Mouse (Mus musculus) hindbrain, embryonic 14.5 days (tissue): ENCODE measurements at regions not wholly inside any gene's neighbourhood (a gene's known extent, or its start where the extent isn't known, plus 50 kb on each side); places are given as distances from the start of the nearest gene placed in this dataset.

ENCODE experiments used
- ATAC-seq: fragments of 200-750 bp; cut with Nextera tagmentation; 2 replicates; pipeline ENCODE4 v1.8.0; 2017; ENCODE audit warnings: moderate number of reproducible peaks, mild to moderate bottlenecking, moderate TSS enrichment, moderate library complexity; ENCODE audit not compliant: low FRiP score
- DNase-seq: peaks from one replicate; pipeline ENCODE4 v3.0.0-alpha.2; 2015; ENCODE audit warnings: low spot score
- H3K27ac ChIP-seq: fragments of 300-500 bp; sonication (generic); 2 replicates; pipeline ENCODE4 v1.5.1; 2014; ENCODE audit warnings: mild to moderate bottlenecking, moderate library complexity
- H3K27me3 ChIP-seq: fragments of 300-500 bp; sonication (generic); 2 replicates; pipeline ENCODE4 v1.6.1; 2014; ENCODE audit warnings: mild to moderate bottlenecking, low read length, mixed read lengths; ENCODE audit not compliant: control insufficient read depth, insufficient read depth
- H3K36me3 ChIP-seq: fragments of 300-500 bp; sonication (generic); replicated peaks from 2 replicates; pipeline ENCODE4 v1.6.1; 2014; ENCODE audit not compliant: control insufficient read depth, insufficient read depth
- H3K4me1 ChIP-seq: fragments of 300-500 bp; sonication (generic); replicated peaks from 2 replicates; pipeline ENCODE4 v1.6.1; 2014; ENCODE audit warnings: antibody characterized with exemption, low read length, mixed read lengths; ENCODE audit not compliant: control insufficient read depth, insufficient read depth
- H3K4me2 ChIP-seq: fragments of 300-500 bp; sonication (generic); replicated peaks from 2 replicates; pipeline ENCODE4 v1.6.1; 2014; ENCODE audit warnings: mild to moderate bottlenecking, moderate library complexity
- H3K4me3 ChIP-seq: fragments of 300-500 bp; sonication (generic); replicated peaks from 2 replicates; pipeline ENCODE4 v1.5.1; 2014; ENCODE audit warnings: mild to moderate bottlenecking, low read length
- H3K9ac ChIP-seq: fragments of 300-500 bp; sonication (generic); 2 replicates; pipeline ENCODE4 v1.6.1; 2014
- H3K9me3 ChIP-seq: fragments of 300-500 bp; sonication (generic); 2 replicates; pipeline ENCODE4 v1.6.1; 2016; ENCODE audit warnings: low read length; ENCODE audit not compliant: control insufficient read depth
- WGBS: fragments of 180-500 bp; shearing (Covaris S2); extraction: QIAGEN DNeasy Blood & Tissue Kit; methylation state at CpG from one replicate; pipeline ENCODE4 v1.1.7; 2014; 5-methylcytosine and 5-hydroxymethylcytosine counted together

DNA sequence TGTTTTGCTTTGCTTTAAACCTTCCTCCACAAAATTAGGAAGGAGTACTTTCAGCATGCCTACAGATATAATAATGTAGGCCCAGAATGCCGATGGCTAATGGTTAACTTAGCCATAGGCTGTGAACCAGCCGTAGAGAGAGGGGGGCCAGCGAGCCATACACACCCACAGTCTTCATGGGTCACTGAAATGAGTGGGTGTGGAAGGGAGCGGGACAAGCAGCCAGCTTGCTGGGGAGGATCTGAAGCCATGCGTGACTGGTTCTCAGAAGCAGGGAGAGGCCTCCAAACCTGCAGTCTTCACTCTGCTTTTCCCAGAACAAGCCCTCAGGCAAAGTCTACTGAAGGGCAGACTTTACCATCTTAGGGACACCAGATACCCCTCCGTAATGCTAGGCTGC is 50.8 kb upstream of the Ptpn13 start:
- H3K27me3 ChIP-seq, result no peaks in the 10 kb centered on the region
- H3K27ac ChIP-seq, result no peak overlapping the region
- H3K4me2 ChIP-seq, result no peak overlapping the region
- no peaks in the 10 kb centered on the region for H3K9me3 ChIP-seq
- WGBS, result 72% methylated on average over 6 of the region's 6 CpGs
- ATAC-seq (no peak), DNase-seq (no peak)
- no peak overlapping the region for H3K4me3 ChIP-seq
- H3K36me3 ChIP-seq, result no peaks in the 10 kb centered on the region
- H3K4me1 ChIP-seq, result no peaks in the 10 kb centered on the region
- H3K9ac ChIP-seq, result no peak overlapping the region

DNA sequence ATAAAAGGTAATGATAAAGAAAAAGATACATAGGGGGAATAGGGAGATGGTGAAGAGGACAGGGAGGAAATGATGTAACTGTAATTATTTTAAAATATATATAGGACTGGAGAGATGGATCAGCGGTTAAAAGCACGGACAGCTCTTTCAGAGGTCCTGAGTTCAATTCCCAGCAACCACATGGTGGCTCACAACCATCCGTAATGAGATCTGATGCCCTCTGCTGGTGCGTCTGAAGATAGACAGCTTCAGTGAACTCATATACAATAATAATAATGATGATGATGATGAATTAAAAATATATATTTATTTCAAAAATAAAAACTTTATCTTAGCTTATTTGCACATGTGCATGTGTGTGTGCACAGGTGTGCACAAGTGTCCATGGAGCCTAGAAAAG is 51.9 kb upstream of the Ptpn13 start:
- no peaks in the 10 kb centered on the region for H3K27me3 ChIP-seq
- H3K4me1 ChIP-seq, result no peaks in the 10 kb centered on the region
- no peak overlapping the region for H3K27ac ChIP-seq
- H3K36me3 ChIP-seq, result no peaks in the 10 kb centered on the region
- H3K4me3 ChIP-seq, result no peak overlapping the region
- ATAC-seq, result no peak
- no peak overlapping the region for H3K9ac ChIP-seq
- no peaks in the 10 kb centered on the region for H3K9me3 ChIP-seq
- WGBS, result 92% methylated on average over 4 of the region's 4 CpGs
- DNase-seq, result no peak
- no peak overlapping the region for H3K4me2 ChIP-seq

DNA sequence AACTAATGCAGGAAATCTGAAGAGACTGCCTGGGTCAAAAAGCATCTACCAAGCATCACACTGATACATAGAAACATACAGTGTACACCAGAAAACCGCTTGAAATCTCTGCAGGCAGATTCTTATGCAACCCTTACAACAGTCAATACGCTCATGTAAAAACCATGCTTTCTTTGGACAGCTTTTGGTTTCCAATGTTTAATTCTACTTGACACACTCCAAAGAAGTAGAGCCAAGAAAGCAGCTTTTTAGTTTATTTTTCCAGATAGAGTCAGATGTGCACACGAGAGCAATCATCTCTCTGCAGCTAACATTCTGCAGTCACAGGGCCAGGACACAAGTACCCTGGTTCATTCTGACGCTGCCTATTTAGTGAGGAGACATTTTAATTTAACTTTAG is 54.5 kb upstream of the Ptpn13 start:
- Histone ChIP-seq H3K4me1 (no peaks in the 10 kb centered on the region), H3K4me2 (no peak overlapping the region), H3K4me3 (no peak overlapping the region), H3K27ac (no peak overlapping the region), H3K27me3 (no peaks in the 10 kb centered on the region), H3K36me3 (no peaks in the 10 kb centered on the region), H3K9me3 (no peaks in the 10 kb centered on the region), H3K9ac (no peak overlapping the region)
- WGBS, result 82% methylated on average over 4 of the region's 4 CpGs
- DNase-seq, result no peak
- no peak for ATAC-seq

DNA sequence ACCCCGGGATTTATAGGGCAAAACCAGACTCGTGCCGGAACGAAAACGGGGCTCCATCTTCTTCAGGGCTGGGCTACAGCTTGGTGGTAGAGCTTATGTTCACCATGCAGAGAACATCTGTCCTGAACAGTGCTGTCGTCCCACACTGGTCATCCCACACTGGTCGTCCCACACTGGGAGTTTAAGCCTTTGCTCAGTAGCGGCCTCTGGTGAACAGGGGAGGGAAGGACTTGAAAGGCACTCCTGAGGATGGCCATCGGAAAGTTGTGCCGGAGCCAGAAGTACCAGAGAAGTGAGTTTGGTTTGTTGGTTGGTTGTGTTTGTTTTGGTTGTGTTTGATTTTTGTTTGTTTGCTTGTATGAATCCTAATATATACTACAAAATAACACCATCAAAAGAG is 56.0 kb upstream of the Ptpn13 start:
- Histone ChIP-seq H3K27ac (no peak overlapping the region), H3K9me3 (no peaks in the 10 kb centered on the region), H3K4me2 (no peak overlapping the region), H3K36me3 (no peaks in the 10 kb centered on the region), H3K27me3 (no peaks in the 10 kb centered on the region), H3K9ac (no peak overlapping the region), H3K4me1 (no peaks in the 10 kb centered on the region), H3K4me3 (no peak overlapping the region)
- ATAC-seq, result no peak
- no peak for DNase-seq
- 75% methylated on average over 10 of the region's 10 CpGs for WGBS

DNA sequence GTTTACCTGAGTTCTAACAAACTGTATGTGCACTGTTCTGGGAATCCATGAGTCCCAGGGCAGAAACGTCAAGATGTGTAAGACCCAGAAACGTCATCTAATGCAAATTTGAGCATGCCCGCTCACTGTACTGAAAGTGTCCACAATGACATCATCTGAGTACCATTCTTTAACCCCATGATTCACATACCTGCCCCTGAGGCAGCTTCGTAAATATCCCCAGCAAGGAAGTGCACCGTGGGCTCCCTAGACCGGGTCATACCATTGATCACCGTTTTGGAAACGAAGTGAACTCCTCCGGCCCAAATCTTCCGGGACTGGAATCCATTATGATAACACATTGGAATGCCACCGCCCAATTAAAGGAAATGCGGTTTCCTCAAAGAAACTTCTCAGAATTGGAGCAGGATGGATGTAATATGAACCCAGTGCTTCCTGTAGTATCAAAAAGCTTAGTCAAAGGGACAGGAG is 57.8 kb upstream of the Ptpn13 start:
- ATAC-seq (no peak), DNase-seq (no peak)
- Histone ChIP-seq H3K9me3 (no peaks in the 10 kb centered on the region), H3K4me2 (no peak overlapping the region), H3K9ac (no peak overlapping the region), H3K4me1 (no peaks in the 10 kb centered on the region), H3K4me3 (no peak overlapping the region), H3K36me3 (no peaks in the 10 kb centered on the region), H3K27ac (no peak overlapping the region), H3K27me3 (no peaks in the 10 kb centered on the region)
- WGBS, result 80% methylated on average over 12 of the region's 12 CpGs

DNA sequence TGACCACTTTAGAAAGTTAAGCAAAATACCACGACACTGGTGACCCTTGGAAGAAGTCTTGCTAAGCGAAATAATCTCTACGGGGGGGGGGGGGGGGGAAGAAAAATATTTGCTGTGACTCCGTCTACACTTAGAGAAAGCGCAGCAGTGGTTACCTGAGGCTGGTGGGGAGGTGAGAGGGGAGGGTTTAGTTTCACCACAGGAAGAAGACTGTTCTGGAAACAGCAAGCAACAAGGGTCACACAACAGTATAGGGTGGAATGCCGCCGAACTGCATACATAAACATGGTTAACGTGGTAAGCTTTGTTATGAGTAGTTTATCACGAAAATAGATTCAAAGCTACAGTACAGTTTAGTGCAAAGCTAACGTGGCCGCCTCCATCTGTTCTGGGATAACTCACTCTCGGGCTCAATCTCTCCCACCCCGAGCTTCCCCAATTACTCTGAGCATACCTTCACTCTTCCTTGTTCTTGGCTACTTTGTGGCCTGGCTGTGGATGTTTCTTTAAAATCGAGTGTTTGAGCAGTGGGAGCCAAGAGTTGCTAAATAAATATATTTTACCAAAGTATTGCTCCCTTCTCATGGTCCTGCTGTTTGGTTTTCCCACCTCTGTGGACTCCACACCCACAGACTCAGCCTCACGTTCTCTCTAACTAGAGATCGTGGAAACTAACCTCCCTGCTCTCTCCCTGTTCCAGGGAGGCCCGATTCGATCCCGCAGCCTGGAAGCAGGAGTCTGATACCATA is 59.1 kb upstream of the Ptpn13 start:
- Histone ChIP-seq H3K9me3 (no peaks in the 10 kb centered on the region), H3K4me3 (no peak overlapping the region), H3K4me2 (no peak overlapping the region), H3K36me3 (no peaks in the 10 kb centered on the region), H3K4me1 (no peaks in the 10 kb centered on the region), H3K27me3 (no peaks in the 10 kb centered on the region), H3K9ac (no peak overlapping the region), H3K27ac (no peak overlapping the region)
- ATAC-seq (no peak), DNase-seq (no peak)
- WGBS, result 93% methylated on average over 19 of the region's 19 CpGs

DNA sequence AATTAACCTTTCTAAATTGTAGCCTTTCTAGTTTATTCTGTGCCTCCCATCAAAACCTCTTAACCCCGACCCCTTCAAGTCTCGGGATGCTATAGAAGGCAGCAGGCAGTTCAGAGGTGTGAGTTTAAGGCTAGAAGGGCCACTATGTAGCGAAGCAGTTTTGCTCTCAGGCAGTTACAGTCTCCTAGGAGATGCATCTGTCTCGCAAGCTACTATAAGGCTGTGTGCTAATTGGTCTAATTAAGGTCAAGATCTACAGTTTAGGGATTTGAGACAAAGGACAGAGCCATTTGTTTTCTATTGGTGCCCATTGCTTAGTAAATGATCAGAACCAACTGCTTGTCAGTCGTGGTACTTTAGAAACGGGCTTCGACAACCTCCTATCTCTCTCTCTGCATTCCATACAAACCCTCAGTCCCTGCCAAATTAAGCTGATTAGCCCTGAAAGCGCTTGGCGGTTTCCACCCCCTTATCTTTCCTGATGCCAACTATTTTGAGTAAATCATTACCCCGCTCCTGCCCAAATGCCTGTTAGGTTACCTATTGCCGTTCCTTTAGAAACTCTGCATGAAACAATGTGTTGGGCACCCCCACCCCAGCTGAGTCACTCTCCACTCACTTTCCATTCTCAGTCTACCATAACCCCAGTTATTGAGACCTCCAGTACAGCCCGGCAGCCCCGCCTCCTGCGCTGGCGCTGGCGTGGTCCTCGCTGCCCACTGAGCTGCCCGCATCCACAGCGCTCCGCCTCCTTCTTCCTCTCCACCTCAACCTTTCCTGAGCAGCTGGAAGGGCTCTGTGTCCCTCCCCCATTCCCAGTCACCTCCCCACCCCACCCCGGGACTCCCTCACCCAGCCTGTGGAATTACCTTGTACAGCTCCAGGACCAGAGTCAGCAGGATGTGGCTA is 59.9 kb upstream of the Ptpn13 start:
- Histone ChIP-seq H3K27me3 (no peaks in the 10 kb centered on the region), H3K4me3 (no peak overlapping the region), H3K9me3 (no peaks in the 10 kb centered on the region), H3K4me1 (no peaks in the 10 kb centered on the region), H3K9ac (no peak overlapping the region), H3K27ac (no peak overlapping the region), H3K4me2 (no peak overlapping the region), H3K36me3 (no peaks in the 10 kb centered on the region)
- DNase-seq, result no peak
- ATAC-seq, result no peak
- 86% methylated on average over 21 of the region's 21 CpGs for WGBS

DNA sequence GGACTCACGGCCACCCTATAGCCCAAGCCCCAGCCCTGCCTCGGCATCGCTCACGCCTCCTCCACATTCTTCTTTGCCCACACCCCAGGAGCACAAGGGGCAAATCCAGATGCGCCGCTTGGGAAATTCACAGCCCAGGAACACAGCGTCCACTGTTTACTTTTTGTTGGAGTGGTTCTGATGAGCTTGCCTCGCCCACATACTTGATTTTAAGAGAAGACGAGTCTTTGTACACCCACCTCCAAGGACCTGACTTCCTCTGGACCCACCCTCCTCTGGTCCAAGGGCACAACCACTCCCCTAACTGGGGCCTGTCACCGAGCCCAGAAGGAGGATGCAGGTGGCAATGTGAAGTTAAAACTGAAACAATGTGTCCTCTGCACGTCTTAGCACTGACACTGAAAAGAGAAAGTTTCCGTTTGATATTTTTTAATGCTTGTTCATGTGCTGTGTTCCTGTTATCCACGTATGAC is 64.2 kb upstream of the Ptpn13 start:
- no peak for DNase-seq
- no peak overlapping the region for H3K4me2 ChIP-seq
- 87% methylated on average over 13 of the region's 13 CpGs for WGBS
- no peak overlapping the region for H3K9ac ChIP-seq
- no peak overlapping the region for H3K4me3 ChIP-seq
- H3K27ac ChIP-seq, result no peak overlapping the region
- H3K27me3 ChIP-seq, result no peaks in the 10 kb centered on the region
- no peak for ATAC-seq
- no peaks in the 10 kb centered on the region for H3K9me3 ChIP-seq
- H3K4me1 ChIP-seq, result no peaks in the 10 kb centered on the region
- no peaks in the 10 kb centered on the region for H3K36me3 ChIP-seq

DNA sequence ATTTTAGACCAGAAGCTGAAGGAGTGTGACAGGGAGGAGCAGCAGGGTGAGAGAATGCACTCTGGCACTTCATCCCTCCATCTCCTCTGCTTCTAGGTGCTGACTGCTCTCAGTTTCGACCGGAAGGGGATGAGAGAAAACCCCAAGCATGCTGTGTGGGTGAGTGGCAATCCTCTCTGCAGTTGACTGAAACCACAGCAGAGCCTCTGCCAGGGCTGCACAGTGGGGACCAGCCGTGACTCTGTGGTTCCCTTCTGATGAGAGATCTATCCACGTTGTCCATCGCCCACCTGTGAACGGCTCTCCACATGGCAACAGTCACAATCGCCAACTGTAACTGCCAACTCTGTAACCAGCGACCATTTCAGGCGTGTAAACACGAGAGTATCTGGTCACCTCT is 64.6 kb upstream of the Ptpn13 start:
- ATAC-seq, result no peak
- WGBS, result 86% methylated on average over 10 of the region's 10 CpGs

More for the DNA sequence above, 64.6 kb upstream of the Ptpn13 start:
- no peaks in the 10 kb centered on the region for H3K9me3 ChIP-seq
- H3K27ac ChIP-seq, result no peak overlapping the region
- no peaks in the 10 kb centered on the region for H3K27me3 ChIP-seq
- no peak overlapping the region for H3K4me3 ChIP-seq
- no peak overlapping the region for H3K9ac ChIP-seq
- H3K4me2 ChIP-seq, result no peak overlapping the region
- no peak for DNase-seq
- H3K36me3 ChIP-seq, result no peaks in the 10 kb centered on the region
- no peaks in the 10 kb centered on the region for H3K4me1 ChIP-seq
